Mouse (Mus musculus) embryonic facial prominence, embryonic 10.5 days (tissue): ENCODE data around the gene Tacc2. TPM values are rescaled to one million over a fixed set of nuclear protein-coding genes. Genes with fewer than 3 reads are reported as not detected.
"Not testable (repeated sequence)": the region's sequence is repeated elsewhere in the genome, so short reads cannot be mapped to it uniquely, and the experiment has no call there.

Experiments used
- DNase-seq: peaks from one replicate; pipeline ENCODE4 v3.0.0-alpha.2; 2017; ENCODE audit warnings: low spot score
- H3K27ac ChIP-seq: fragments of 300-500 bp; sonication (generic); replicated peaks from 2 replicates; pipeline ENCODE4 v1.5.1; 2016; ENCODE audit warnings: mild to moderate bottlenecking
- H3K27me3 ChIP-seq: fragments of 300-500 bp; sonication (generic); replicated peaks from 2 replicates; pipeline ENCODE4 v1.6.1; 2016; ENCODE audit warnings: low read depth, mild to moderate bottlenecking; ENCODE audit not compliant: poor library complexity, severe bottlenecking
- H3K36me3 ChIP-seq: fragments of 300-500 bp; sonication (generic); replicated peaks from 2 replicates; pipeline ENCODE4 v1.6.1; 2016; ENCODE audit warnings: mild to moderate bottlenecking, moderate library complexity
- H3K4me1 ChIP-seq: fragments of 300-500 bp; sonication (generic); 2 replicates; pipeline ENCODE4 v1.6.1; 2016
- H3K4me3 ChIP-seq: fragments of 300-500 bp; sonication (generic); 2 replicates; pipeline ENCODE4 v1.5.1; 2016; ENCODE audit warnings: mild to moderate bottlenecking, moderate library complexity
- H3K9me3 ChIP-seq: fragments of 300-500 bp; sonication (generic); 2 replicates; pipeline ENCODE4 v1.6.1; 2016; ENCODE audit warnings: mild to moderate bottlenecking
- WGBS: fragments of 180-500 bp; shearing (Covaris S2); methylation state at CpG from one replicate; pipeline ENCODE4 v1.1.7; 2016; 5-methylcytosine and 5-hydroxymethylcytosine counted together
- polyA plus RNA-seq: library from polyadenylated mRNA; unstranded; fragments of >200 nt; fragmentation: Nextera tagmentation; extraction: Ambion mirVana; gene quantifications from 2 replicates; pipeline ENCODE4 v1.2.1, GENCODE M21; 2016

Gene Tacc2
- polyA plus RNA-seq: 44.0 and 49.6 TPM in 2 replicates

DNA sequence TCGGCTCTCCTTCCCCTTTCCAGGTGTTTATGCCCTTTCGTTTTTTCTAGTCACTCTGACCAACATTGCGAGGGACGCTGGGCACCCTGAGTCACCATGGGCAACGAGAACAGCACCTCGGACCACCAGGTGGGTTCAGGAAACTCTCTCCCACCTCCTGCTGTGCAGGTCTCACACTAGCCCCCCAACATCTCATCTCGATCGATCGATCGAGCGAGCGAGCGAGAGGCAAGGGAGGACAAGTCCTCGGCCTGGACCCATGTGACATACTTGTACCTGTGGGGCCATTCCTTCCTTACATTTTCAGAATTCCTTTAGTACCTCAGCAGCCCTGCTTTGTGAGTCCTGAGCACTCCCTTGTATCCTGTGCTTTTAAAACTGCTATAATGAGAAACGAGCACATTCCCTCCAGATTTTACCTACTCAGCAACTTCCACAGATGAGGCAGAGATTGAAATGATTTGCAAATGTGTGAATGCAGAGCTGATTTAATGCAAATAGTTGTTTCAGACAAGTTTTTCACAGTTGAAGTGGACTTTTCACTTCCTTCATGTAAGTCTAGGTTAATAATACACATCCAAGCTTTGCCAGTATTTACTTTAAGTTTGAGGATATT, at the start of gene Tacc2:
TSS of gene Tacc2 (plus strand) at position 51 of the 616 bp plus-strand sequence.
- H3K4me3 ChIP-seq: peak within 1 kb of the TSS; percentile 26; the same call in 1 of the 2 replicates
- 0 out of 2 replicates have a peak, but pooled peaks cover 3% of the 10 kb centered on the region for H3K27me3 ChIP-seq
- peaks cover 14% of the 10 kb centered on the region for H3K4me1 ChIP-seq
- no peaks in the 10 kb centered on the region for H3K36me3 ChIP-seq
- no peaks in the 10 kb centered on the region for H3K9me3 ChIP-seq
- H3K27ac ChIP-seq: peak within 1 kb of the TSS; percentile 24; the same call in 1 of the 2 replicates
- 59% methylated on average over 15 of the region's 15 CpGs for WGBS
- DNase-seq: no peak

GRCm38 (mm10) chr7:130531138-130531537, 46.1 kb upstream of the Tacc2 start:
- not testable (repeated sequence) for DNase-seq, H3K4me1 ChIP-seq

GRCm38 (mm10) chr7:130533316-130534260, 43.6 kb upstream of the Tacc2 start:
- H3K4me1 ChIP-seq: no peaks in the 10 kb centered on the region
- H3K27ac ChIP-seq: no peak overlapping the region
- H3K36me3 ChIP-seq: peaks cover 98% of the 10 kb centered on the region
- DNase-seq: peak; percentile 88
- no peak overlapping the region for H3K4me3 ChIP-seq
- WGBS: 54% methylated on average over 25 of the region's 25 CpGs
- no peaks in the 10 kb centered on the region for H3K9me3 ChIP-seq
- H3K27me3 ChIP-seq: no peaks in the 10 kb centered on the region

More at GRCm38 (mm10) chr7:130531138-130531537, 46.1 kb upstream of the Tacc2 start:
- not testable (repeated sequence) for H3K4me3 ChIP-seq, H3K9me3 ChIP-seq, H3K27ac ChIP-seq, H3K27me3 ChIP-seq
- whole genome bisulfite sequencing: 96% methylated on average over 15 of the region's 15 CpGs
- peaks cover 78% of the 10 kb centered on the region for H3K36me3 ChIP-seq

DNA sequence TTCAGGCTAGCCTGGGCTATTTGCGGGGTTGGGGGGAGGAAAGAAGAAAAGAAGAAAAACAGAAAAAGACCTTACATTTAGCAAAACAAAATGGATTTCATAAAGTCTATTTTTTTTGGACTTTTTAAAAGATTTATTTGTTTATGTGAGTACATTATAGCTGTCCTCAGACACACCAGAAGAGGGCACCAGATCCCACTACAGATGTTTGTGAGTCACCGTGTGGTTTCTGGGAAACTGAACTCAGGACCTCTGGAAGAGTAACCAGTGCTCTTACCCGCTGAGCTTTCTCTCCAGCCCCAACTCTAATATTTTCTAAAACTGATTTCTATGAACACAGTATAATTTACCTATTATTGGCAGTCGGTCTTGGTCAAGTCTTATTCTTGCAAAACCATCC, 42.1 kb upstream of the Tacc2 start:
- Histone ChIP-seq H3K36me3 (peaks cover 99% of the 10 kb centered on the region), H3K4me3 (no peak overlapping the region), H3K27ac (no peak overlapping the region), H3K27me3 (no peaks in the 10 kb centered on the region), H3K4me1 (no peaks in the 10 kb centered on the region), H3K9me3 (no peaks in the 10 kb centered on the region)
- no peak for DNase-seq
- 91% methylated on average over 4 of the region's 4 CpGs for WGBS

DNA sequence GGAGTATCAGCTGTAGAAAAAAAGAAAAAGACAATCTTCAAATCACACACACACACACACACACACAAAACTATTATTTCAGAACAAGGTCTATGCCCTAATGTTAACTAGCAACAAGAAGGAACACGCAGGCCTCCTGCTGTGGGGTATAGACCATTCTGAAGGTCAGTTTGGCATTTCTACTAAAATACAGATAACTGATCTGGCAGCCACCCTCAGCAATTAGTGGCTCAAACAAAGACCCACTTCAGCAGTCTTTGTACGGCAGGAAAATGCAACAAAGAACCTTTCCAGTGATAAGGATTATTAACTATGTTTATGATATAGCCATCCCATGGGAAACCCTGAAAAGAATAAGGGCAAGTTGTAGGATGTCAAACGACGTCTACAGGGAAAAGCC, 40.2 kb upstream of the Tacc2 start:
- Histone ChIP-seq H3K36me3 (peaks cover 97% of the 10 kb centered on the region), H3K27me3 (no peaks in the 10 kb centered on the region), H3K9me3 (no peaks in the 10 kb centered on the region), H3K27ac (no peak overlapping the region), H3K4me3 (no peak overlapping the region), H3K4me1 (no peaks in the 10 kb centered on the region)
- WGBS: 92% methylated on average over 4 of the region's 4 CpGs
- DNase-seq: no peak

- Histone ChIP-seq H3K4me1 (no peaks in the 10 kb centered on the region), H3K27me3 (no peaks in the 10 kb centered on the region), H3K36me3 (peaks cover 99% of the 10 kb centered on the region), H3K27ac (no peak overlapping the region), H3K9me3 (no peaks in the 10 kb centered on the region), H3K4me3 (no peak overlapping the region)
- 91% methylated on average over 7 of the region's 7 CpGs for WGBS
- no peak for DNase-seq
Measured at GRCm38 (mm10) chr7:130540176-130540575, 37.1 kb upstream of the Tacc2 start.

- Histone ChIP-seq H3K27me3 (no peaks in the 10 kb centered on the region), H3K4me3 (no peak overlapping the region), H3K27ac (no peak overlapping the region), H3K9me3 (no peaks in the 10 kb centered on the region), H3K4me1 (peaks cover 12% of the 10 kb centered on the region), H3K36me3 (peaks cover 74% of the 10 kb centered on the region)
- WGBS: 96% methylated on average over 4 of the region's 4 CpGs
- DNase-seq: no peak
Measured at GRCm38 (mm10) chr7:130543181-130543580, 34.1 kb upstream of the Tacc2 start.

DNA sequence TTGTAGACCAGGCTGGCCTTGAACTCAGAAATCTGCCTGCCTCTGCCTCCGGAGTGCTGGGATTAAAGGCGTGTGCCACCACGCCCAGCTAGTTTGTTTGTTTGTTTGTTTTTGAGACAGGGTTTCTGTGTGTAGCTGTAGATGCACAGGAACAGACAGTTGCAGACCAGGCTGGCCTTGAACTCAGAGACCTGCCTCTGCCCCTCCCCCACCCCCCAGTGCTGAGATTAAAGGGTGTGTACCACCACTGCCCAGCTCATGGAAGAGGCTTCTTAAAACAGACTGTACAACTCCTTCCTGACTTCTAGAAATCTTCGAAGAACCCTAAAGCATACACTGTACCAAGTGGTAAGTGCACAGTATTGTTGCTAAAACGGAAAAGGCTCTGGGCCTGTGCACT, 31.8 kb upstream of the Tacc2 start:
- no peak for DNase-seq
- Histone ChIP-seq H3K27me3 (no peaks in the 10 kb centered on the region), H3K36me3 (peaks cover 52% of the 10 kb centered on the region), H3K27ac (no peak overlapping the region), H3K4me1 (peaks cover 12% of the 10 kb centered on the region), H3K9me3 (no peaks in the 10 kb centered on the region), H3K4me3 (peak overlapping the region; percentile 91)
- 91% methylated on average over 5 of the region's 5 CpGs for WGBS

DNA sequence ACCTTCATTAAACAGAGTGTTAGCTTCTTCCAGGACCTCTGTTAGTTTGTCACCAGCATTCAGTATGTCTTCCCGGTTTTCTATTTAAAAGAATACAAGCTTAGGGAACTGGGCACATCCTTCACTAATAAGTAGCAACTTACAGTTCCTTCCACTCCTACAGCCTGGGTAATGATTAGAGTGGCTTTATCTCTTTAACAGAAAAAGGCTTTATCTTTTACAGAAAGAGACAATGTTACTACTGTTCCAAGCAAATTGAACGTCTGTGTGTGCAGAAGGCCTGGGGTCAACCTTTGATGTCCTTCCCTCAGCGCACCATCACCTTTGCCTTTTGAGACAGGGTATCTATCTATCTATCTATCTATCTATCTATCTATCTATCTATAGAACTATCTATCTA, 31.3 kb upstream of the Tacc2 start:
- peaks cover 48% of the 10 kb centered on the region for H3K36me3 ChIP-seq
- peak overlapping the region; percentile 99 for H3K27ac ChIP-seq
- H3K4me3 ChIP-seq: peak overlapping the region; percentile 91
- H3K4me1 ChIP-seq: peaks cover 12% of the 10 kb centered on the region
- no peaks in the 10 kb centered on the region for H3K9me3 ChIP-seq
- WGBS: 58% methylated on average over 3 of the region's 3 CpGs
- no peak for DNase-seq
- no peaks in the 10 kb centered on the region for H3K27me3 ChIP-seq

GRCm38 (mm10) chr7:130546421-130546790, 30.8 kb upstream of the Tacc2 start:
- DNase-seq: no peak
- peaks cover 12% of the 10 kb centered on the region for H3K4me1 ChIP-seq
- H3K4me3 ChIP-seq: peak overlapping the region; percentile 91
- H3K27ac ChIP-seq: peak overlapping the region; percentile 99
- H3K9me3 ChIP-seq: no peaks in the 10 kb centered on the region
- H3K27me3 ChIP-seq: no peaks in the 10 kb centered on the region
- H3K36me3 ChIP-seq: peaks cover 43% of the 10 kb centered on the region
- 6% methylated on average over 7 of the region's 7 CpGs for WGBS

DNA sequence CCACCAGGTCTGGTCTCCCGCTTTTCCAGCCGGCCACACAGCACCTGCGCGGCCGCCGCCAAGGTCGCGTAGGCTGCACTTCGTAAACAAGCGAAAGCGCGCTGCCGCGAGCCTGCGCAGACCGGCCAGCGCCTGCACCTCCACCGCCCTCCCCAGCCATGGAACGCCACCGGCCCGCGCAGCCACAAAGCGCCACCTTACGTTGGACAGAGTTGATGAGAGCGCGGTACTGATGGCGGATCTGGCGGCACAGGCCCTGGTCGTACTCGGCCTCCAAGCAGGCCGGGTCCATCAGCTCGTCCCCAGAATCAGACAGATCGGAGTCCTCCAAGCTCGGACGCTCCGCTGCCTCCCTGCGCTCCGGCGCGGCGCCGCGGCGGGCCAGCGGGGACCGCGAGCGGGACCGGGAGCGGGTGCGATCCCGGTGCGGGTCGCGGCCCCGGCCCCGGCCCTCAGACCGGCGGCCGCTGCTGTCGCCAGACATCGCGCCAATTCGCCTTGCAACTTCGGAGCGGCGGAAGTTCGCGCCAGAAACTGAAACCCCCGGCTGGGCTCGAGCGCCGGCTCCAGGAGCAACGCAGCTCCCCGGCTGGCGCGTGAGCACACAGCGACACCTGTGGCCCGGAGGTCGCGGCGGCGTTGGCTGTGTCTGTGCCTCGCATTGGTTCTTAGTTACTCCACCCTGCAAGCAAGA, 30.3 kb upstream of the Tacc2 start:
- peak overlapping the region; percentile 99 for H3K27ac ChIP-seq
- peaks cover 38% of the 10 kb centered on the region for H3K36me3 ChIP-seq
- peak; percentile 95 for DNase-seq
- H3K9me3 ChIP-seq: no peaks in the 10 kb centered on the region
- peak overlapping the region; percentile 91 for H3K4me3 ChIP-seq
- WGBS: under 1% methylated on average over 84 of the region's 84 CpGs
- H3K4me1 ChIP-seq: peaks cover 12% of the 10 kb centered on the region
- no peaks in the 10 kb centered on the region for H3K27me3 ChIP-seq

DNA sequence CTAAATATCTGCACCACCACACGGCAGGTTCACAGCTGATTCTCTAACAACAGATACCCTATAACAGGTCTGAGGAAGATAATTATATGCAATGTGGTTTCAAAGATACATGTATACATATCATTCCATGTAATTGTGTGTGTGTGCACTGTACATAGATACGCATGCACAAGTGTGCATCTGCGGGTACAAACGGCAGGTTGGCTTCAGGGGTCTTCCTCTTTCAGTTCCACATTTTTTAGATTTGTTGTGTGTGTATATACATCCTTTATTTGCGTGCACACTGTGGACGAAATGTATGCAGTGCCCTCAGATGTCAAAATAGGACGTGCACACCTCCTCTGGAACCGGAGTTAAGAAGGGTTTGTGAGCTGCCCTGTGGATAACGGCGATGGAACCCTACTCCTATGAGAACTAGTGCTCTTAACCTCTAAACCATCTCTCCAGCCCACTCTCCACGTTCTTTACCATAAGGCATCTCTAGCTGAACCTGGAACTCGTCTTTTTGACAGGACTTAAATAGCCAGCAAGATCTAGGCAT, 29.5 kb upstream of the Tacc2 start:
- Histone ChIP-seq H3K4me3 (peak overlapping the region; percentile 91), H3K9me3 (no peaks in the 10 kb centered on the region), H3K36me3 (peaks cover 30% of the 10 kb centered on the region), H3K4me1 (peaks cover 15% of the 10 kb centered on the region), H3K27ac (peak overlapping the region; percentile 99; the same call in 1 of the 2 replicates), H3K27me3 (no peaks in the 10 kb centered on the region)
- WGBS: 86% methylated on average over 12 of the region's 12 CpGs
- DNase-seq: no peak
